Mouse (Mus musculus) neural tube, embryonic 15.5 days (tissue): ENCODE data around the gene Hmbs. TPM values are rescaled to one million over a fixed set of nuclear protein-coding genes. Genes with fewer than 3 reads are reported as not detected.

Experiments used
- ATAC-seq: fragments of 200-750 bp; cut with Nextera tagmentation; 2 replicates; pipeline ENCODE4 v1.8.0; 2017; ENCODE audit warnings: mild to moderate bottlenecking, moderate TSS enrichment, moderate library complexity; ENCODE audit not compliant: low FRiP score
- H3K27ac ChIP-seq: fragments of 300-500 bp; sonication (generic); replicated peaks from 2 replicates; pipeline ENCODE4 v1.5.1; 2015; ENCODE audit warnings: mild to moderate bottlenecking, inconsistent platforms
- H3K27me3 ChIP-seq: fragments of 300-500 bp; sonication (generic); replicated peaks from 2 replicates; pipeline ENCODE4 v1.6.1; 2015; ENCODE audit warnings: inconsistent platforms
- H3K36me3 ChIP-seq: fragments of 300-500 bp; sonication (generic); 2 replicates; pipeline ENCODE4 v1.6.1; 2015; ENCODE audit warnings: inconsistent platforms
- H3K4me1 ChIP-seq: fragments of 300-500 bp; sonication (generic); 2 replicates; pipeline ENCODE4 v1.6.1; 2015; ENCODE audit warnings: inconsistent platforms
- H3K4me2 ChIP-seq: fragments of 300-500 bp; sonication (generic); 2 replicates; pipeline ENCODE4 v1.6.1; 2015; ENCODE audit warnings: inconsistent platforms, mild to moderate bottlenecking, moderate library complexity
- H3K4me3 ChIP-seq: fragments of 300-500 bp; sonication (generic); replicated peaks from 2 replicates; pipeline ENCODE4 v1.5.1; 2015; ENCODE audit warnings: mild to moderate bottlenecking, inconsistent platforms
- H3K9ac ChIP-seq: fragments of 300-500 bp; sonication (generic); replicated peaks from 2 replicates; pipeline ENCODE4 v1.6.1; 2015; ENCODE audit warnings: mild to moderate bottlenecking, inconsistent platforms
- H3K9me3 ChIP-seq: fragments of 300-500 bp; sonication (generic); replicated peaks from 2 replicates; pipeline ENCODE4 v1.6.1; 2016; ENCODE audit warnings: inconsistent platforms
- WGBS: fragments of 180-500 bp; shearing (Covaris S2); methylation state at CpG from one replicate; pipeline ENCODE4 v1.1.7; 2015; ENCODE audit warnings: mixed read lengths; 5-methylcytosine and 5-hydroxymethylcytosine counted together
- polyA plus RNA-seq: library from polyadenylated mRNA; unstranded; fragments of >200 nt; fragmentation: Nextera tagmentation; extraction: Ambion mirVana; gene quantifications from 2 replicates; pipeline ENCODE4 v1.2.1, GENCODE M21; 2015

The Hmbs gene
- polyA plus RNA-seq, 1 experiment from 2014 or later, result 58.3 TPM

GRCm38 (mm10) chr9:44319887-44320798 is 23.9 kb downstream of the Hmbs start, which contains the start of gene C2cd2l:
C2cd2l (minus strand) TSS chr9:44320285.
- Histone ChIP-seq H3K4me3 (peak within 1 kb of the TSS; percentile 66), H3K4me2 (peak within 1 kb of the TSS; percentile 90), H3K27me3 (no peaks in the 10 kb centered on the region), H3K36me3 (peaks cover 13% of the 10 kb centered on the region), H3K27ac (peak within 1 kb of the TSS; percentile 80), H3K4me1 (peaks cover 38% of the 10 kb centered on the region), H3K9me3 (no peaks in the 10 kb centered on the region), H3K9ac (peak within 1 kb of the TSS; percentile 78)
- ATAC-seq, result peak; percentile 98
- under 1% methylated on average over 61 of the region's 67 CpGs for WGBS

DNA sequence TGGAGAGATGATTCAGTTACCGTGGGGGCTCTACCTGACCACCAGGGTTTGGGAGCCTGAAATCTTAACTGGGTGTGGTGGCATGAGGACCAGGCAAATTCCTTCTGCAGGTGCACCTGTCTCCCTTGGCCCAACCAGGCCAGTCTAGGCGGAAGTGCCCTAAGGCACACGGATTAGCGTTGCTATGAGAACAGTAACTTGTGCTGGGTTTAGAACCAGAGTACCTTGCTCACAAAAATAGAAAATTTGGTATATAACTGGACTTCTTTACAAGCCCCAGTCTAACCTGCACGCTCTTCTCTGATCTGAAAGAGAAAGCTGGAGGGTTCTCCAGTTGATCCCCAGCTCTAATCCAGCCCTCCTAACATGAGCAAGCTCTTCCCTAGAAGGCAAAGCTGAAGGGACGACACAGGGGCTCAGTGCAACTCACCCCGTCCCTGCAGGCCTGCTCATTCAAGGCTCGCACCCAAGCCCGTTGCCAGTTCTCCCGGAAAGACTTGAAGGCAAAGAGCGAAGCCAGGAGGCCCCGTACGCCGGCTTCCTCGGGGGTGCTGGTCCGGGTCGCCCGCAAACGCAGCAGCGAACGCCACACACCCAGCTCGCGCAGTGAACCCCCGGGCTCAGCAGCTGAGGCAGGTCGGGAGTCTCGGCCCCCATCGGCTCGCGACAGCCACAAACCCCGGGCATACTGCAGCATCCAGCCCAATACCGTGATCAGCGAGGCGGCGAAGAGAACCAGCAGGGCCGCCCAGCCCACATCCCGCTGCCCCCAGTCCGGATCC is 24.7 kb downstream of the Hmbs start:
- ATAC-seq, result peak; percentile 22
- Histone ChIP-seq H3K36me3 (peaks cover 21% of the 10 kb centered on the region), H3K9ac (peak overlapping the region; percentile 78), H3K27me3 (no peaks in the 10 kb centered on the region), H3K27ac (peak overlapping the region; percentile 75), H3K4me1 (peaks cover 35% of the 10 kb centered on the region), H3K9me3 (no peaks in the 10 kb centered on the region), H3K4me3 (peak overlapping the region; percentile 66), H3K4me2 (peak overlapping the region; percentile 90)
- 2% methylated on average over 37 of the region's 37 CpGs for WGBS

- Histone ChIP-seq H3K36me3 (peaks cover 27% of the 10 kb centered on the region), H3K4me2 (peak overlapping the region; percentile 90), H3K27me3 (no peaks in the 10 kb centered on the region), H3K27ac (no peak overlapping the region), H3K9me3 (no peaks in the 10 kb centered on the region), H3K4me3 (peak overlapping the region; percentile 66), H3K9ac (peak overlapping the region; percentile 78), H3K4me1 (peaks cover 35% of the 10 kb centered on the region)
- 34% methylated on average over 3 of the region's 3 CpGs for WGBS
- ATAC-seq, result no peak
Measured at GRCm38 (mm10) chr9:44318826-44319095, 25.3 kb downstream of the Hmbs start.

GRCm38 (mm10) chr9:44318076-44318825 is 25.8 kb downstream of the Hmbs start:
- Histone ChIP-seq H3K9me3 (no peaks in the 10 kb centered on the region), H3K36me3 (peaks cover 32% of the 10 kb centered on the region), H3K9ac (peak overlapping the region; percentile 78), H3K4me3 (peak overlapping the region; percentile 66), H3K4me1 (peaks cover 35% of the 10 kb centered on the region), H3K27ac (no peak overlapping the region), H3K27me3 (no peaks in the 10 kb centered on the region), H3K4me2 (peak overlapping the region; percentile 90)
- WGBS, result 73% methylated on average over 5 of the region's 5 CpGs
- no peak for ATAC-seq

GRCm38 (mm10) chr9:44317452-44317851 is 26.6 kb downstream of the Hmbs start:
- WGBS, result 75% methylated on average over 4 of the region's 4 CpGs
- Histone ChIP-seq H3K36me3 (peaks cover 38% of the 10 kb centered on the region), H3K4me1 (peaks cover 35% of the 10 kb centered on the region), H3K9me3 (no peaks in the 10 kb centered on the region), H3K27me3 (no peaks in the 10 kb centered on the region), H3K9ac (0 out of 2 replicates have a peak overlapping the region, but pooled peaks have one; percentile 78), H3K4me3 (no peak overlapping the region), H3K4me2 (peak overlapping the region; percentile 90), H3K27ac (no peak overlapping the region)
- no peak for ATAC-seq

GRCm38 (mm10) chr9:44314910-44315309 is 29.1 kb downstream of the Hmbs start:
- Histone ChIP-seq H3K4me3 (no peak overlapping the region), H3K9me3 (no peaks in the 10 kb centered on the region), H3K36me3 (peaks cover 48% of the 10 kb centered on the region), H3K4me2 (no peak overlapping the region), H3K9ac (no peak overlapping the region), H3K4me1 (peaks cover 28% of the 10 kb centered on the region), H3K27me3 (no peaks in the 10 kb centered on the region), H3K27ac (no peak overlapping the region)
- 94% methylated on average over 18 of the region's 18 CpGs for WGBS
- ATAC-seq, result no peak

GRCm38 (mm10) chr9:44314257-44314547 is 29.8 kb downstream of the Hmbs start:
- no peak overlapping the region for H3K27ac ChIP-seq
- no peak overlapping the region for H3K4me3 ChIP-seq
- no peaks in the 10 kb centered on the region for H3K27me3 ChIP-seq
- peaks cover 48% of the 10 kb centered on the region for H3K36me3 ChIP-seq
- no peak overlapping the region for H3K9ac ChIP-seq
- 80% methylated on average over 4 of the region's 4 CpGs for WGBS
- H3K9me3 ChIP-seq, result no peaks in the 10 kb centered on the region
- no peak for ATAC-seq
- no peak overlapping the region for H3K4me2 ChIP-seq
- peaks cover 24% of the 10 kb centered on the region for H3K4me1 ChIP-seq

- 77% methylated on average over 19 of the region's 19 CpGs for WGBS
- no peak for ATAC-seq
- no peak overlapping the region for H3K27ac ChIP-seq
- no peak overlapping the region for H3K9ac ChIP-seq
- no peaks in the 10 kb centered on the region for H3K9me3 ChIP-seq
- H3K4me1 ChIP-seq, result peaks cover 18% of the 10 kb centered on the region
- H3K4me3 ChIP-seq, result no peak overlapping the region
- H3K36me3 ChIP-seq, result peaks cover 48% of the 10 kb centered on the region
- no peaks in the 10 kb centered on the region for H3K27me3 ChIP-seq
- no peak overlapping the region for H3K4me2 ChIP-seq
Measured at GRCm38 (mm10) chr9:44313476-44314256, 30.4 kb downstream of the Hmbs start.

- no peak overlapping the region for H3K4me3 ChIP-seq
- no peaks in the 10 kb centered on the region for H3K27me3 ChIP-seq
- H3K36me3 ChIP-seq, result peaks cover 48% of the 10 kb centered on the region
- H3K27ac ChIP-seq, result peak overlapping the region; percentile 51; the same call in 1 of the 2 replicates
- no peaks in the 10 kb centered on the region for H3K9me3 ChIP-seq
- H3K4me1 ChIP-seq, result no peaks in the 10 kb centered on the region
- H3K9ac ChIP-seq, result no peak overlapping the region
- no peak for ATAC-seq
- WGBS, result 11% methylated on average over 27 of the region's 27 CpGs
- no peak overlapping the region for H3K4me2 ChIP-seq
Measured at GRCm38 (mm10) chr9:44311136-44312134, 32.6 kb downstream of the Hmbs start.

GRCm38 (mm10) chr9:44310750-44311135 is 33.3 kb downstream of the Hmbs start:
- no peak overlapping the region for H3K9ac ChIP-seq
- H3K4me3 ChIP-seq, result no peak overlapping the region
- no peaks in the 10 kb centered on the region for H3K4me1 ChIP-seq
- H3K4me2 ChIP-seq, result no peak overlapping the region
- no peaks in the 10 kb centered on the region for H3K27me3 ChIP-seq
- H3K36me3 ChIP-seq, result peaks cover 41% of the 10 kb centered on the region
- no peaks in the 10 kb centered on the region for H3K9me3 ChIP-seq
- WGBS, result 39% methylated on average over 10 of the region's 10 CpGs
- ATAC-seq, result no peak
- H3K27ac ChIP-seq, result no peak overlapping the region
